Mouse (Mus musculus) CH12.LX (cell line): Measurements from ENCODE around the gene Col6a2. TPM values are rescaled to one million over a fixed set of nuclear protein-coding genes. Genes with fewer than 3 reads are reported as not detected.

Experiments used
- DNase-seq: peaks from one replicate; pipeline ENCODE4 v3.0.0-alpha.2; 2013; ENCODE audit errors: extremely low read depth
- H3K27ac ChIP-seq: 2 replicates; pipeline ENCODE4 v1.5.1; 2012; ENCODE audit warnings: low read depth, mild to moderate bottlenecking, control low read depth, moderate library complexity; ENCODE audit not compliant: insufficient read depth
- H3K27me3 ChIP-seq: replicated peaks from 2 replicates; pipeline ENCODE3; 2012; ENCODE audit warnings: inconsistent platforms
- H3K36me3 ChIP-seq, 2 experiments: replicated peaks in 1 of 2; 2 replicates each; pipeline versions ENCODE3 to v1.6.1; 2012; ENCODE audit warnings: inconsistent platforms in 1 of 2, low read length in 1 of 2, mild to moderate bottlenecking in 1 of 2, mixed read lengths in 1 of 2, moderate library complexity in 1 of 2; ENCODE audit not compliant: control insufficient read depth in 1 of 2, insufficient read depth in 1 of 2
- H3K4me1 ChIP-seq, 2 experiments: 2 replicates each; pipeline ENCODE4 v1.6.1; 2012; ENCODE audit warnings: inconsistent platforms in 1 of 2, moderate library complexity in 1 of 2; ENCODE audit not compliant: insufficient read depth in 2 of 2, control insufficient read depth in 1 of 2
- H3K4me2 ChIP-seq: 2 replicates; pipeline ENCODE4 v1.6.1; 2012; ENCODE audit warnings: low read depth, mild to moderate bottlenecking, control low read depth; ENCODE audit not compliant: poor library complexity, insufficient read depth, severe bottlenecking
- H3K4me3 ChIP-seq, 3 experiments: fragments of 150-350 bp in 1 of 3; sonication (generic) in 1 of 3; replicated peaks in 1 of 3; 2 replicates each; pipeline versions ENCODE3 to v1.5.1; 2011 to 2012; ENCODE audit warnings: low read depth in 2 of 3, low read length in 2 of 3, mild to moderate bottlenecking in 2 of 3, moderate library complexity in 2 of 3, control low read depth in 1 of 3, improper control_type of control experiment in 1 of 3, inconsistent platforms in 1 of 3, mixed read lengths in 1 of 3; ENCODE audit not compliant: poor library complexity in 1 of 3
- H3K79me2 ChIP-seq: replicated peaks from 2 replicates; pipeline ENCODE4 v1.6.1; 2012; ENCODE audit warnings: mild to moderate bottlenecking, moderate library complexity; ENCODE audit not compliant: control insufficient read depth, poor library complexity, insufficient read depth, severe bottlenecking; ENCODE audit errors: extremely low read depth
- H3K9ac ChIP-seq: 2 replicates; pipeline ENCODE4 v1.6.1; 2012; ENCODE audit warnings: low read depth, mild to moderate bottlenecking, control low read depth, moderate library complexity; ENCODE audit not compliant: insufficient read depth
- H3K9me3 ChIP-seq: replicated peaks from 2 replicates; pipeline ENCODE3; 2012; ENCODE audit warnings: low read length, inconsistent platforms, mixed read lengths
- BHLHE40 ChIP-seq: IDR thresholded peaks from 2 replicates; pipeline ENCODE4 v1.6.1; 2011; ENCODE audit warnings: mild to moderate bottlenecking, low read depth, low read length, improper control_type of control experiment
- CHD2 ChIP-seq: IDR thresholded peaks from 2 replicates; pipeline ENCODE4 v1.6.1; 2011; ENCODE audit warnings: low read length, improper control_type of control experiment
- CTCF ChIP-seq, 2 experiments: IDR thresholded peaks in 1 of 2; conservative IDR thresholded peaks in 1 of 2; 2 replicates each; pipeline ENCODE4 v1.5.1; 2011 to 2012; ENCODE audit warnings: low read depth in 2 of 2, low read length in 2 of 2, improper control_type of control experiment in 1 of 2, inconsistent platforms in 1 of 2, mild to moderate bottlenecking in 1 of 2, moderate library complexity in 1 of 2
- E2F4 ChIP-seq: IDR thresholded peaks from 2 replicates; pipeline ENCODE4 v1.6.1; 2011; ENCODE audit warnings: low read depth, low read length, improper control_type of control experiment; ENCODE audit not compliant: insufficient replicate concordance
- ETS1 ChIP-seq: conservative IDR thresholded peaks from 2 replicates; pipeline ENCODE4 v1.6.1; 2012; ENCODE audit warnings: low read depth, mild to moderate bottlenecking, inconsistent platforms, low read length, improper control_type of control experiment, moderate library complexity
- HCFC1 ChIP-seq: IDR thresholded peaks from 2 replicates; pipeline ENCODE4 v1.6.1; 2012; ENCODE audit warnings: low read depth, mild to moderate bottlenecking, inconsistent platforms, low read length, improper control_type of control experiment
- IRF4 ChIP-seq: IDR thresholded peaks from 2 replicates; pipeline ENCODE4 v1.6.1; 2014; ENCODE audit warnings: low read depth, mild to moderate bottlenecking, inconsistent platforms, low read length, improper control_type of control experiment
- JUN ChIP-seq: IDR thresholded peaks from 2 replicates; pipeline ENCODE4 v1.6.1; 2011; ENCODE audit warnings: low read depth, mild to moderate bottlenecking, low read length, improper control_type of control experiment, moderate library complexity; ENCODE audit not compliant: insufficient read depth
- JUND ChIP-seq: conservative IDR thresholded peaks from 2 replicates; pipeline ENCODE4 v1.6.1; 2011; ENCODE audit warnings: low read depth, low read length, improper control_type of control experiment
- MXI1 ChIP-seq: IDR thresholded peaks from 2 replicates; pipeline ENCODE4 v1.6.1; 2011; ENCODE audit warnings: mild to moderate bottlenecking, low read depth, low read length, improper control_type of control experiment
- MYC ChIP-seq: IDR thresholded peaks from 2 replicates; pipeline ENCODE4 v1.6.1; 2011; ENCODE audit warnings: low read depth, mild to moderate bottlenecking, improper control_type of control experiment, low read length
- PAX5 ChIP-seq: IDR thresholded peaks from 2 replicates; pipeline ENCODE4 v1.6.1; 2012; ENCODE audit warnings: low read length, inconsistent platforms, mixed read lengths
- POLR2A ChIP-seq: IDR thresholded peaks from 2 replicates; pipeline ENCODE4 v1.6.1; 2011; ENCODE audit warnings: low read depth, mild to moderate bottlenecking, improper control_type of control experiment, low read length
- POLR2AphosphoS2 ChIP-seq: IDR thresholded peaks from 2 replicates; pipeline ENCODE4 v1.6.1; 2011; ENCODE audit warnings: low read depth, low read length, improper control_type of control experiment
- RAD21 ChIP-seq: IDR thresholded peaks from 2 replicates; pipeline ENCODE4 v1.6.1; 2011; ENCODE audit warnings: low read depth, mild to moderate bottlenecking, low read length, improper control_type of control experiment, moderate library complexity
- RCOR1 ChIP-seq: conservative IDR thresholded peaks from 2 replicates; pipeline ENCODE4 v1.6.1; 2012; ENCODE audit warnings: low read depth, mild to moderate bottlenecking, inconsistent platforms, low read length, improper control_type of control experiment
- SIN3A ChIP-seq: IDR thresholded peaks from 2 replicates; pipeline ENCODE4 v1.6.1; 2012; ENCODE audit warnings: low read length, improper control_type of control experiment, inconsistent platforms
- SMC3 ChIP-seq: IDR thresholded peaks from 2 replicates; pipeline ENCODE4 v1.6.1; 2011; ENCODE audit warnings: low read depth, low read length, improper control_type of control experiment
- TBP ChIP-seq: conservative IDR thresholded peaks from 2 replicates; pipeline ENCODE4 v1.6.1; 2011; ENCODE audit warnings: low read depth, low read length, improper control_type of control experiment
- UBTF ChIP-seq: IDR thresholded peaks from 2 replicates; pipeline ENCODE4 v1.6.1; 2012; ENCODE audit warnings: low read depth, mild to moderate bottlenecking, inconsistent platforms, low read length, improper control_type of control experiment, moderate library complexity
- USF2 ChIP-seq: conservative IDR thresholded peaks from 2 replicates; pipeline ENCODE4 v1.6.1; 2011; ENCODE audit warnings: low read depth, low read length, improper control_type of control experiment
- ZMIZ1 ChIP-seq: IDR thresholded peaks from 2 replicates; pipeline ENCODE4 v1.6.1; 2012; ENCODE audit warnings: low read depth, mild to moderate bottlenecking, inconsistent platforms, low read length, improper control_type of control experiment
- ZNF384 ChIP-seq: IDR thresholded peaks from 2 replicates; pipeline ENCODE4 v1.6.1; 2012; ENCODE audit warnings: low read depth, low read length, improper control_type of control experiment, inconsistent platforms
- dilution Hi-C: fragments of 300-500 bp; cut with MboI; formaldehyde crosslinking; loops from 2 replicates; pipeline ENCODE4 v1.14.3; 2020; ENCODE audit warnings: low sequenced_read_pairs; ENCODE audit not compliant: extremely low pct_unique_long_range_greater_than_20kb, extremely low pct_ligation_motif_present
- in situ Hi-C: fragments of 300-500 bp; cut with MboI; formaldehyde crosslinking; loops from 3 replicates; pipeline ENCODE4 v1.14.3; 2019; ENCODE audit warnings: low sequenced_read_pairs, low pct_ligation_motif_present, low pct_unique_long_range_greater_than_20kb, mixed read lengths
- polyA plus RNA-seq: library from polyadenylated mRNA; unstranded; fragments of >175 nt; gene quantifications from 2 replicates; pipeline ENCODE4 v1.2.1, GENCODE M21; 2012; ENCODE audit warnings: low read depth; ENCODE audit not compliant: insufficient read length
- total RNA-seq, 2 experiments: library from RNA; depleted of rRNA; stranded (reverse); fragments of 300-350 nt in 1 of 2; fragments of >200 nt in 1 of 2; gene quantifications; 2 replicates each; pipeline ENCODE4 v1.2.3; 2012 to 2014

The Col6a2 gene
- total and polyA plus RNA-seq, 3 experiments, result not detected

- Histone ChIP-seq H3K9me3 (no peaks in the 10 kb centered on the region), H3K36me3 (no peaks in the 10 kb centered on the region), H3K4me3 (no peak overlapping the region), H3K4me1 (peaks cover 3% of the 10 kb centered on the region in 2 experiments; a peak in 3 of 4 replicates), H3K4me2 (no peak overlapping the region), H3K27ac (no peak overlapping the region), H3K9ac (no peak overlapping the region), H3K79me2 (no peaks in the 10 kb centered on the region), H3K27me3 (peaks cover 66% of the 10 kb centered on the region)
- no peak for DNase-seq
- no peak for TF ChIP-seq JUN
- TF ChIP-seq USF2, result no peak
- TF ChIP-seq ETS1, result no peak
- TF ChIP-seq PAX5, result no peak
- no peak for TF ChIP-seq CHD2
- TF ChIP-seq RCOR1, result no peak
- no peak for TF ChIP-seq MYC
- no peak for TF ChIP-seq BHLHE40
- TF ChIP-seq E2F4, result no peak
- TF ChIP-seq ZNF384, result no peak
- no peak for TF ChIP-seq ZMIZ1
- TF ChIP-seq JUND, result no peak
- no peak for TF ChIP-seq SMC3
- no peak for TF ChIP-seq TBP
- in situ Hi-C loops, result no loop called here
- dilution Hi-C loops, result no loop called here
Observed at GRCm38 (mm10) chr10:76622411-76622810, 1.0 kb downstream of the Col6a2 start.

- dilution Hi-C loops (no loop called here), in situ Hi-C loops (no loop called here)
- no peak for TF ChIP-seq SIN3A
- no peak for TF ChIP-seq IRF4
- no peak for TF ChIP-seq MXI1
- no peak for TF ChIP-seq JUND
- no peak for TF ChIP-seq HCFC1
- no peak for TF ChIP-seq JUN
- no peak for TF ChIP-seq POLR2AphosphoS2
- no peak for TF ChIP-seq USF2
- no peak for TF ChIP-seq UBTF
- no peak for TF ChIP-seq RAD21
- no peak for TF ChIP-seq ETS1
- no peak for TF ChIP-seq CTCF (conservative IDR thresholded peaks at IDR 0.05 in 1 of 2, IDR thresholded peaks at IDR 0.05 in 1 of 2; ENCODE audit: low read depth in 2 of 2, low read length in 2 of 2)
- no peak for TF ChIP-seq TBP
- no peak for TF ChIP-seq RCOR1
- no peak for TF ChIP-seq POLR2A
- Histone ChIP-seq H3K9ac (no peak overlapping the region), H3K79me2 (no peaks in the 10 kb centered on the region), H3K27me3 (peaks cover 86% of the 10 kb centered on the region), H3K36me3 (no peaks in the 10 kb centered on the region), H3K4me2 (no peak overlapping the region), H3K27ac (no peak overlapping the region), H3K9me3 (no peaks in the 10 kb centered on the region), H3K4me3 (no peak overlapping the region), H3K4me1 (peaks cover 0 to 2% of the 10 kb centered on the region in 2 experiments; a peak in 1 of 4 replicates)
- DNase-seq, result no peak
Observed at GRCm38 (mm10) chr10:76612473-76612872, 11.0 kb downstream of the Col6a2 start.
